Mouse (Mus musculus) gastrocnemius, postnatal 14 days (tissue): ENCODE results near the gene Luc7l2. TPM values are rescaled to one million over a fixed set of nuclear protein-coding genes. Genes with fewer than 3 reads are reported as not detected.

Experiments
- DNase-seq: peaks from one replicate; pipeline ENCODE4 v3.0.0; 2021; ENCODE audit warnings: mixed read lengths
- intact Hi-C: fragments of 180-260 bp; cut with DNase I; formaldehyde crosslinking; loops from one replicate; pipeline ENCODE4 v1.15.1; 2025; ENCODE audit warnings: low total_unique reads
- total RNA-seq, 2 experiments: library from RNA; stranded (reverse); gene quantifications; 2 replicates each; pipeline ENCODE4 v1.2.3; 2021

Luc7l2 gene
- total RNA-seq, 2 experiments from 2014 or later: 84.2 to 102 TPM

GRCm38 (mm10) chr6:38551989-38552635 lies 978 bp downstream of the Luc7l2 start:
- intact Hi-C loops: no loop called here
- peak; percentile 100 for DNase-seq

DNA sequence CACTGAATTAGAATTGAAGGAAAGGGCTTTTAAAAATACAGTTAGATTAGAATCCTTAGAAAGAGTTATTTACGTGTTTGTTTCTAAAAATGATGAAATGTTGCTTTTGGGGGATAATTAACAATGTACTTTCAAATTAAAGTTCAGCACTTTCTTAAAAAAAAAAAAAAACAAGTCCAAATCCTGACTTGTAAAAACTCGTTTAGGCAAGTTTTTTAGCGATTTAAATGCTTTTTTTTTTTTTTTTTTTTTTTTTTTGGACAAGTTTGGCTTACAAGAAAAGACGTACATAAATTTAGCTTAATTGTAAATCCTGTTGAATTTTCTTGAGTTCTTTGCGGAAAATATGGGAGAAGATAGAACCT lies 1.5 kb downstream of the Luc7l2 start:
- no peak for DNase-seq
- intact Hi-C loops: no loop called here

GRCm38 (mm10) chr6:38576096-38576495 lies 25.0 kb downstream of the Luc7l2 start:
- no peak for DNase-seq
- intact Hi-C loops: no loop called here

GRCm38 (mm10) chr6:38580112-38580857 lies 29.2 kb downstream of the Luc7l2 start:
- intact Hi-C loops: no loop called here
- no peak for DNase-seq

DNA sequence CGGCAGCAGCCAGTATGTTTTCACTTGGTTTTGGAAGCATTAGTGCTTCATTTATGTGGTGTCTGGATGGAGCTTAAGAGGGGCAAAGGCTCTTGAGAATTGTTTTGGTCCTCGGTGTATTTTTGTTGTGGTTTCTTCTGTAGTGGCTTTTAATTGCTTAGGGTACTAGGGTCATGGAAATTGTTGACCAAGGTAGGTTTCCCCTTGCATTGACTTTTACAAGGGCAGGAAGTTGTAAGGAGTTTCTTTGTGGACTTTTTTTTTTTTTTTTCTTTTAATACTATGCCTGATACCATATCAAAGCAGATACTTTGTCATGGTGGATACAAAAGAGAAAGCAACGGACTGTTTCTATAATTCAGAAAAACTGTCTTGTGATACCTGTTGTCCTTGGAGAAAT lies 30.6 kb downstream of the Luc7l2 start:
- intact Hi-C loops: no loop called here
- no peak for DNase-seq

DNA sequence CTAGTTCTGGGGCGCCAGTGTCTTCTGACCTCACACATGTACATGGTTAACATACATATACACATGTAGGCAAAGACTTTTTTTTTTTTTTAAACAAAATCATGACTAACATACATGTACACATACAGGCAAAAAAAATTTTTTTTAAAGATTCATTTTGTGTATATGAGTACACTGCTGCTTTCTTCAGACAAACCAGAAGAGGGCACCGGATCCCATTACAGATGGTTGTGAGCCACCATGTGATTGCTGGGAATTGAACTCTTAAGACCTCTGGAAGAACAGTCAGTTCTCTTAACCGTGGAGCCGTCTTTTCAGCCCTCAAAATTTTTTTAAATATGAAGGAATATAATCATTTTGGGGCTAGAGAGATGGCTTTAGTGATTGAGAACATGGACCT lies 46.3 kb downstream of the Luc7l2 start:
- intact Hi-C loops: no loop called here
- no peak for DNase-seq

DNA sequence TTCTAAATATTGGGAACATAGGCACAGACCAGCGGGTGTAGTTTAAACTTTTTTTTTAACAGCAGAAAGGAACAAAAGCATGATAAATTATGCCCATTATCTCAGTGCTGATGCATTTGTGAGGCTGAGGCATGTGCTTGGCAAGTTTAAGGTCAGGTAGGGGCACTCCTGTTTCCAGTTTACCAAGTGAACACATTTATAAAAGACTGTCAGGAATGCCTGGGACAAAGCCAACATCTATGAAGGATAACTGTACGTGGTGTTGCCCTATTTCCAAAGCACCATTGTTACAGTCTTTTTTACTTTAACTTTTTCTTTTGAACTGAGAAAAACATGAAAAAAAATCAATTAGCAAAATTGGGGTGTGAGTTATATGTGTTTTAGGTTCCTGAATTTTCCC lies 58.8 kb downstream of the Luc7l2 start:
- DNase-seq: no peak

DNA sequence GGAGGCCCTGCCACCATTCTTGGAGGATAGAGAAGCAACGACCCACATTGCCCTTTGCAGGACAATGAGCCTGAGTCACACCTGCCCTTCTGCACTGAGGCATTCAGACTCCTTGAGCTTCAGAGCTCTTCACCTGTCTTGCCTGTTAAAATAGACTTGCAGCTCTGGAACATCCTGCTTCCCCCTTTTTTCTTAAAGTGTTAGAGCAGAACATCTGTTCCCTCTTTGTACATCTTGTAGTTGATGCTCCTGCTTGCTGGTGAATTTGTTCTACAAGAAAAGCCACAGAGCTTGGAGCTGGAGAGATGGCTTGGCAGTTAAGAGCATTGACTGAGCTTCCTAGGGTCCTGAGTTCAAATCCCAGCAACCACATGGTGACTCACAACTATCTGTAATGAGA lies 71.3 kb downstream of the Luc7l2 start:
- DNase-seq: no peak
- intact Hi-C loops: no loop called here

More for the DNA sequence above, 58.8 kb downstream of the Luc7l2 start:
- intact Hi-C loops: no loop called here

DNA sequence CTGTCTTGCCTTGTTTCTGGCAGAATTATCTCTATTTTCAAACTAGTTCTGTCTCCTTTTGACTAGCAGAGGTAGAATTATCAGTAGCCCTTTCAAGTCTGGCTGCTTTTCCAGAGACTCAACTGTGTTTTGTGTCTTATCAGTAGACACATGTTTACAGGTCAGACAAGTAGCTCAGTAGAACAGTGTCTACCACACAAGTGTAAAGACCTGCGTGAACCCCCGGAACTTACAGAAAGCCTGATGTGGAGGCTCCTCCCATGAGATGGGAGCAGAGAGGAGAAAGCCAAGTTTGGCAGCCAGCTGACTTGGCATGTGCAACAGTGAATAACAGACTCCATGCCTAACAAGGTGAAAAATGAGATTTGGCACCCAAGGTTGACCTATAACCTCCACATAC lies 72.3 kb downstream of the Luc7l2 start:
- intact Hi-C loops: no loop called here
- no peak for DNase-seq

DNA sequence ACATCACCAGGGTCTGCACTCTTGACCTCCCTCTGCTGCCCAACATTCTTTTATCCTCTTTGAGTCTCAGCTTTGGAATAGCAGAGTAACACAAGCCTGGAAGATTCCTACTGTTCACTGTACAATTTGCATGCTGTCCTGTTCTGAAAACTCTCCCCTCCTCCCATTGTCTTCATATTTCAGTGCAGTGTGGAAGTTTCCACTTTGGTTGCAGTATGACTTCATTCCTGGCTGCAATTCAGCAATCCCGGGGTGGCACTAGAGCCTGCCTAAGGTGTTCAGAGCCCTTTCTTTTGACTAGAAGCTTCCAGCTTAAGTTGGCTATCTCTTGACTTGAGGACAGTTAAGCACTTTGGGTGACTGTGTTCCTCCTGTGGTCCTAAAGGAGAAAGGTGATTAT lies 73.3 kb downstream of the Luc7l2 start:
- intact Hi-C loops: no loop called here
- no peak for DNase-seq

DNA sequence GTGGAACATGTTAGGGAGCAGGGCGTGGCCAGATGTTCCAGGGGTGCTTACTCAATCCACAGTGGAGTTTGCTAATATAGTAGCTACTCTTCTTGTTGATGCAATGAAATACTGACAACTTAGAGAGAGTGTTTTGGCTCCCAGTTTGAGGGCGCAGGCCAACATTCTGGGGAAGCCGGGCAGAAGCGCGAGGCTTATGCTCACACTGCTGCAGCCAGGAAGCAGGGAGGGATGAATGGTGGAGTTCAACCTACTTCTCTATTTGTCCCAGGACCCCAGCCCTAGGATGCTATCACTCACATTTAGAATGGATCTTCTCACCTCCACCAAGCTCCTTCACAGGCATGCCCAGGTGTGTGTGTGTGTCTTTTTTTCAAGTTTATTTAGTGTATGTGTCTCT lies 75.0 kb downstream of the Luc7l2 start:
- DNase-seq: no peak
- intact Hi-C loops: no loop called here

DNA sequence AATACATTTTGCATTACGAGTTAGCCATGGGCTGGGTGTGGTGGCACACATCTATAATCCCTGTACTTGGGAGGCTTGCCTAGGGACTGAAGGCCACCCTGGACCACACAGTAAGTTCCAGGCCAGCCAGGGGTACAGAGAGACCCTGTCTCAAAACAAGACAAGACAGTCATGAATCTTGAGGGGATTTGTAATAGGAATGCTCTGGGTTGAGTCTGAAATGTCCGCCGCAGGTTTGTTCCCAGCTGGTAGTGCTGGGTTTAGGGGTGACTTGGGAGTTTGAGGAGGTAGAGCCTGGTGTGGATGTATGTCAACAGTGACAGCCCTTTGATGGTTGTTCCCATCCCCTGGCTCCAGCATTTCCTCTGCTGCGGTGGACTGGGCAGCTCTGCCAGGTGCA lies 75.9 kb downstream of the Luc7l2 start:
- intact Hi-C loops: no loop called here

DNA sequence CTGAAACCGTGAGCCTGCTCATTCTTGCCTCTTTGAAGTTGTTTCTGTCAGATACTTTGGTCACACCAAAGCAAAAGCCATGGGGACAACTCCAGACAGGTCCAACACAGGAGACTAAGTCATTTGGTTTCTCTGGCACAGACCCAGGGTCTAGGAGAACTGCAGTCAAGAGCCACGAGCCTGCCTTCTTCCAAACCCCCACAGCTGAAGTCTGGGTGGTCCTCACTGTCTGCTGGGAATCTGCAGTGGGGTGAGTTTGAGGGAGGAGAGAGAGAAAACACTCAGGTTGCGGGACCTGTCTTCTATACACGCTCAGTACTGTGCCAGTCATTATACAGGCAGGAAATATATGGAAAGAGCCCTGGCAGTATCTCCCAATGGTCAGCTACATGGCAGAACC lies 76.4 kb downstream of the Luc7l2 start:
- intact Hi-C loops: no loop called here
- no peak for DNase-seq

More for the DNA sequence above, 75.9 kb downstream of the Luc7l2 start:
- DNase-seq: no peak

DNA sequence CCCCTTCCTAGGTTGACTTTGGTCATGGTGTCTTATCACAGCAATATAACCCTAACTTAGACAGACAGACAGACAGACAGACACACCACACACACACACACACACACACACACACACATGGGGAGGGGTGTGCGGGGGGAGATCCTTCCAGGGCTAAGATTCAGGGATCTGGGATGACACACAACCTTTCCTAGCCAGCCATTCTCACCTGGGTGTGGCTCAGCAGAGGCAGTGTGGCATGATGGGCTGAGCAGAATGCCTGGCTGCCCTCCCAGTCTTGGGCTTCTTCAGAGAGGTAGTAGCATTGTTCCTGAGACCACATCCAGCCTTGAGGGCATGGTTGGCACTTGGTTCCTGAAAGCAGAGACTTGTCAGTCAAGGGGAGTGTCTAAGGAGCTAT lies 78.4 kb downstream of the Luc7l2 start:
- intact Hi-C loops: no loop called here
- DNase-seq: no peak

- no peak for DNase-seq
- intact Hi-C loops: no loop called here
Observed at GRCm38 (mm10) chr6:38632826-38633225, 81.7 kb downstream of the Luc7l2 start.

GRCm38 (mm10) chr6:38634461-38634860 lies 83.3 kb downstream of the Luc7l2 start:
- intact Hi-C loops: no loop called here

GRCm38 (mm10) chr6:38635941-38636851 lies 85.1 kb downstream of the Luc7l2 start:
- peak; percentile 48 for DNase-seq
- intact Hi-C loops: no loop called here

More at GRCm38 (mm10) chr6:38634461-38634860, 83.3 kb downstream of the Luc7l2 start:
- no peak for DNase-seq

- intact Hi-C loops: no loop called here
- DNase-seq: peak; percentile 74
Observed at GRCm38 (mm10) chr6:38636852-38637618, 85.9 kb downstream of the Luc7l2 start, which contains the start of gene Klrg2. Klrg2 (minus strand) TSS chr6:38637242.

GRCm38 (mm10) chr6:38640401-38640800 lies 89.3 kb downstream of the Luc7l2 start:
- DNase-seq: no peak
- intact Hi-C loops: no loop called here

DNA sequence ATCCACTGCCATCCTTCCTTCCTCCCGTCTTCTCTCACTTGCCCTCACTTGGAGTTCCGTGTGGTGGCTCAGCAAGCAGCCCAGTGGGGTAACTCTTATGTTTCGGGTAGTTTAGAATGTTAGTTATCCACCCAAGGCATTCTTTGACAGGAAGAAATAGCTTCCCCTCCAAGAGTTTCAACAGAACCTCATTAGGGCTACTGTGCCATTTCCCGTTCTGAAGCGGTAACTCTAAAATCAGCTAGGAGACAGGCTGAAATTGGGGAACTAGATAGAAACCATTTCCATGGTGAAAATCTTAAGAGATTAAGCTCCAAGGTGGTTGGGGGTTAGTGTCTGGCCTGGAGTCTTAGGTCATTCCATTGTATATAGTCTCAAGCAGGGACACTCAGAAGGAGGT lies 90.1 kb downstream of the Luc7l2 start:
- intact Hi-C loops: no loop called here
- no peak for DNase-seq
